In the genomic region with DNA sequence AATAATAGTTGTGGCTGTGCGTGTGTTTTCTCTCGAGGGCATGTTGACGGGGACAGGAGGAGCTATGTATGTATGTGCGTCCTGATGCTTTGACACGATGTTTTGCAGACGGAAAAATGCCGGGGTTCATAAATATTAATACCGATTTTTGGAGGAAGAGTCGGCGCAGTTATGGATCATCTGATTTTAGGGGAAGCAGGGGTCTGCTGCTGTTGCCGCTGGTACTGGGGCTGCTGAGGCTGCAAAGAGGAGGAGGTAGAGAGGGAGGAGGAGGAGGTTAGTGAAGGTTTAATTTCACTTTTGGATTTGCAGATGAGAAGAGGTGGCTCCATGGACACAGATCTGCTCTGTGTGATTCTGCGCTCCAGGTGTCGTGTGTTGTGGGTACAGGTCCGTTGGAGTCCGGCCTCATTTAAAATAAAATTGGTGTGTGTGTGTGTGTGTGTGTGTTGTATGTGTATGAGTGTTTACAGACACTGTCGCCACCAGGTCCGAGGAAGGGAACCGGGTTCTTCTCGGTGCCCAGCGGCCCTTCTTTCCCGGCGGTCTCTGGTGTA, we compare ENCODE assay signal across 8 mouse cellular contexts. TPM values are rescaled to one million over a fixed set of nuclear protein-coding genes. Genes with fewer than 3 reads are reported as not detected.
DNase-seq lines count a peak whose midpoint lies in the region; ATAC-seq and TF ChIP-seq lines count a peak whose summit lies in the region.

No protein-coding gene starts in this region.

- peak; percentile 39; the same call in 1 of the 2 replicates for ATAC-seq in erythroid progenitor cell, adult 5-6 weeks (replicated peaks; ENCODE audit: low FRiP score, poor library complexity, severe bottlenecking)
- ATAC-seq in hindbrain, embryonic 16.5 days = no peak; the same call in none of the 2 replicates
- peak; percentile 13 for ATAC-seq in neural tube, embryonic 13.5 days (ENCODE audit: low read depth)

- under 1% methylated on average over 22 of the region's 22 CpGs for WGBS in heart, embryonic 10.5 days
- WGBS in hindbrain, embryonic 16.5 days = 0% methylated on average over 21 of the region's 22 CpGs
- under 1% methylated on average over 22 of the region's 22 CpGs for WGBS in neural tube, embryonic 13.5 days

- no peaks in the 10 kb centered on the region for H3K36me3 ChIP-seq in heart, embryonic 10.5 days
- H3K36me3 ChIP-seq in ES-E14 (ENCODE audit: control insufficient read depth, insufficient read depth, low read length, poor library complexity, severe bottlenecking) = no peaks in the 10 kb centered on the region
- no peaks in the 10 kb centered on the region for H3K36me3 ChIP-seq in hindbrain, embryonic 16.5 days (ENCODE audit: control insufficient read depth, insufficient read depth, low read length)
- H3K36me3 ChIP-seq in neural tube, embryonic 13.5 days = no peaks in the 10 kb centered on the region

- peak overlapping the region; percentile 90 for H3K4me3 ChIP-seq in heart, embryonic 10.5 days
- peak overlapping the region; percentile 71 to 83 for H3K4me3 ChIP-seq in ES-E14 (ENCODE audit: insufficient read depth in 1 of 2, low read depth in 1 of 2, low read length in 2 of 2, poor library complexity in 1 of 2, severe bottlenecking in 1 of 2)
- peak overlapping the region; percentile 95 for H3K4me3 ChIP-seq in hindbrain, embryonic 16.5 days (ENCODE audit: low read length)
- peak overlapping the region; percentile 94 for H3K4me3 ChIP-seq in neural tube, embryonic 13.5 days

- H3K27me3 ChIP-seq in heart, embryonic 10.5 days (ENCODE audit: insufficient read depth, poor library complexity, severe bottlenecking) = no peaks in the 10 kb centered on the region
- no peaks in the 10 kb centered on the region for H3K27me3 ChIP-seq in hindbrain, embryonic 16.5 days (replicated peaks; ENCODE audit: control insufficient read depth, insufficient read depth, low read length)
- no peaks in the 10 kb centered on the region for H3K27me3 ChIP-seq in neural tube, embryonic 13.5 days

- H3K9me3 ChIP-seq in heart, embryonic 10.5 days = no peaks in the 10 kb centered on the region
- H3K9me3 ChIP-seq in ES-E14 (ENCODE audit: control insufficient read depth, insufficient read depth, low read depth, low read length) = no peaks in the 10 kb centered on the region
- H3K9me3 ChIP-seq in hindbrain, embryonic 16.5 days (ENCODE audit: control insufficient read depth, low read length) = no peaks in the 10 kb centered on the region; the same call in 1 of the 2 replicates
- H3K9me3 ChIP-seq in neural tube, embryonic 13.5 days = no peaks in the 10 kb centered on the region

- peak overlapping the region; percentile 88 for H3K4me2 ChIP-seq in hindbrain, embryonic 16.5 days (ENCODE audit: low read length)
- H3K4me2 ChIP-seq in neural tube, embryonic 13.5 days = peak overlapping the region; percentile 76

- peaks cover 29% of the 10 kb centered on the region for H3K4me1 ChIP-seq in heart, embryonic 10.5 days
- H3K4me1 ChIP-seq in ES-E14 (ENCODE audit: control insufficient read depth in 2 of 2, insufficient read depth in 2 of 2, low read length in 2 of 2, poor library complexity in 1 of 2) = 0 out of 4 replicates have a peak, but pooled peaks cover 0 to 4% of the 10 kb centered on the region in 2 experiments
- H3K4me1 ChIP-seq in hindbrain, embryonic 16.5 days (ENCODE audit: control insufficient read depth, insufficient read depth, low read depth, low read length) = peaks cover 4% of the 10 kb centered on the region
- H3K4me1 ChIP-seq in neural tube, embryonic 13.5 days (replicated peaks) = peaks cover 33% of the 10 kb centered on the region

- peak; percentile 75 for DNase-seq in heart, embryonic 10.5 days (ENCODE audit: low spot score)
- DNase-seq in heart, postnatal 4 days = no peak
- peak; percentile 4 for DNase-seq in ES-E14 (ENCODE audit: low read depth, low spot score)
- peak; percentile 31 for DNase-seq in liver
- DNase-seq in ovary, adult 18-20 months (ENCODE audit: low spot score) = no peak

- peak overlapping the region; percentile 18; the same call in 1 of the 2 replicates for H3K9ac ChIP-seq in ES-E14 (ENCODE audit: insufficient read depth, low read depth, low read length, poor library complexity, severe bottlenecking)
- H3K9ac ChIP-seq in hindbrain, embryonic 16.5 days (ENCODE audit: low read depth, low read length) = peak overlapping the region; percentile 99
- peak overlapping the region; percentile 99 for H3K9ac ChIP-seq in neural tube, embryonic 13.5 days

- peak overlapping the region; percentile 99 for H3K27ac ChIP-seq in heart, embryonic 10.5 days
- no peak overlapping the region for H3K27ac ChIP-seq in ES-E14 (ENCODE audit: insufficient read depth, low read depth, low read length, poor library complexity, severe bottlenecking)
- peak overlapping the region; percentile 93 for H3K27ac ChIP-seq in hindbrain, embryonic 16.5 days (ENCODE audit: low read depth, low read length)
- H3K27ac ChIP-seq in neural tube, embryonic 13.5 days (replicated peaks) = peak overlapping the region; percentile 93

- in situ Hi-C loops in ES-E14 (cut with MboI; ENCODE audit: low sequenced_read_pairs in 2 of 2, unreplicated experiment in 2 of 2) = loop anchor here in 1 of 2 experiments (10.0 kb wide), 1 partner anchor 445 kb away; a partner anchor contains a TSS

TF ChIP-seq in ES-E14, 5 proteins besides CTCF, POLR2A, EP300 and RAD21:
- no peak for TF ChIP-seq MAFK (IDR thresholded peaks at IDR 0.05; ENCODE audit: insufficient read depth, low read depth, low read length)
- TF ChIP-seq CHD2 (IDR thresholded peaks at IDR 0.05; ENCODE audit: low read depth, low read length) = no peak
- TF ChIP-seq ZNF384 (IDR thresholded peaks at IDR 0.05; ENCODE audit: low read depth, low read length) = no peak
- TF ChIP-seq ZC3H11A (IDR thresholded peaks at IDR 0.05; ENCODE audit: borderline replicate concordance, low read depth, low read length) = no peak

RNA-seq across cellular contexts. Expression of a gene that starts 0.5 kb away (rescaled TPM):
- polyA plus RNA-seq in heart, embryonic 10.5 days (2016; fragmentation: Nextera tagmentation; extraction: Ambion mirVana) = 8.9 and 10.9 TPM in 2 replicates
- total RNA-seq in heart, postnatal 4 days (2021) = 10 to 100 TPM; 29.6 to 36.3 TPM
- 1.1 and 2.6 TPM in 2 replicates for total RNA-seq in ES-E14 (2012; rRNA removed)
- 55.1 and 69.6 TPM in 2 replicates for total RNA-seq in erythroid progenitor cell, adult 5-6 weeks (2015; ENCODE audit: low replicate concordance)
- 33.4 and 66.5 TPM in 2 replicates for total RNA-seq in erythroid progenitor cell, adult 5-6 weeks (2017; ENCODE audit: low replicate concordance)
- polyA plus RNA-seq in hindbrain, embryonic 16.5 days (2015; fragmentation: Nextera tagmentation; extraction: Ambion mirVana) = 11.1 TPM in 2 replicates
- 11.6 and 13.5 TPM in 2 replicates for polyA plus RNA-seq in neural tube, embryonic 13.5 days (2015; fragmentation: Nextera tagmentation; extraction: Ambion mirVana)

Comparison
In these comparisons a context has a peak if more than half of its experiments do, and no peak if none do; other contexts are left out.
1. DNase-seq: peak in heart, embryonic 10.5 days (single experiment), ES-E14 (single experiment) and liver (single experiment); none in heart, postnatal 4 days (single experiment) and ovary, adult 18-20 months (single experiment).
2. H3K9ac ChIP-seq: peak in every context shown above with its lines; median percentile 99 in hindbrain, embryonic 16.5 days; 99 in neural tube, embryonic 13.5 days; 18 in ES-E14.
3. Peak in every context shown above with its lines, with median percentiles within 50 percentile points of each other: H3K4me3 ChIP-seq.